Comparison of ENCODE assay signal across 8 mouse cellular contexts in the genomic region with DNA sequence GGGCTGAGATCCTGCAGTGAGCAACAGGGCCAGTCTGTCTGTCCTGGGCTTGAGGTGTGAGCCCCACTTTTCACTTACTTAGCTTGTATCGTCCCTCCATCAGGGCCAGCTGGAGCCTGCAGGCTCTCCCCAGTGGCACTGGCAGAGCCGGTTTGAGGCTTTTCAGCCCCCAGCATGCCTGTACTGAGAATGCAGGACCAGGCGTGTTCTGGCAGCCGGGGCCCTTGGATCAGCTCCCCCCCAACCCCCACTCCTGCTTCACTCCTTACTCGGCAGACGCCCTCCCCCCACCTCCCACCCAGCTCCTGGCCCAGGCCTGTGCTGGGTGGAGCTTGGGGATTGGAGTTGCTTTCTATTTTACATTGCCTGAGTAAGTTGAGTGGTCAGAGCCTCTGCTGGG. TPM values are rescaled to one million over a fixed set of nuclear protein-coding genes. Genes with fewer than 3 reads are reported as not detected.
DNase-seq lines count a peak whose midpoint lies in the region; ATAC-seq lines count a peak whose summit lies in the region.

No protein-coding gene starts in this region.

- no peak overlapping the region for H3K9ac ChIP-seq in hindbrain, embryonic 15.5 days

- peaks cover 73% of the 10 kb centered on the region for H3K4me1 ChIP-seq in heart, embryonic 10.5 days
- H3K4me1 ChIP-seq in hindbrain, embryonic 15.5 days (replicated peaks), result peaks cover 60% of the 10 kb centered on the region

- 16% methylated on average over 6 of the region's 6 CpGs for WGBS in heart, embryonic 10.5 days
- 19% methylated on average over 6 of the region's 6 CpGs for WGBS in hindbrain, embryonic 15.5 days

- peak overlapping the region; percentile 82 for H3K27ac ChIP-seq in heart, embryonic 10.5 days
- H3K27ac ChIP-seq in hindbrain, embryonic 15.5 days (replicated peaks), result peak overlapping the region; percentile 69

- peak; percentile 38; the same call in 1 of the 2 replicates for ATAC-seq in hindbrain, embryonic 15.5 days (ENCODE audit: low FRiP score, low read depth)
- ATAC-seq in granulocyte monocyte progenitor cell, adult 5-6 weeks (replicated peaks; ENCODE audit: poor library complexity, severe bottlenecking), result no peak

- no peak overlapping the region for H3K4me2 ChIP-seq in hindbrain, embryonic 15.5 days

- peaks cover 19% of the 10 kb centered on the region; the same call in 1 of the 2 replicates for H3K36me3 ChIP-seq in heart, embryonic 10.5 days
- no peaks in the 10 kb centered on the region for H3K36me3 ChIP-seq in hindbrain, embryonic 15.5 days

- DNase-seq in heart, embryonic 10.5 days (ENCODE audit: low spot score), result no peak
- no peak for DNase-seq in heart, postnatal 25 days (ENCODE audit: low spot score)
- peak; percentile 73 for DNase-seq in brain, adult 2 months (ENCODE audit: low read depth, low spot score)
- peak; percentile 58 to 74 for DNase-seq in left cerebral cortex, postnatal 14 days (ENCODE audit: low spot score in 2 of 2)
- DNase-seq in right cerebral cortex, postnatal 14 days, result peak; percentile 63
- DNase-seq in spleen, adult 18-20 months, result no peak

- H3K4me3 ChIP-seq in heart, embryonic 10.5 days, result 0 out of 2 replicates have a peak overlapping the region, but pooled peaks have one; percentile 22
- no peak overlapping the region for H3K4me3 ChIP-seq in hindbrain, embryonic 15.5 days

- intact Hi-C loops in heart, postnatal 25 days (cut with DNase I), result no loop called here
- intact Hi-C loops in left cerebral cortex, postnatal 14 days (cut with DNase I), result no loop called here

- no peaks in the 10 kb centered on the region for H3K27me3 ChIP-seq in heart, embryonic 10.5 days (ENCODE audit: insufficient read depth, poor library complexity, severe bottlenecking)
- H3K27me3 ChIP-seq in hindbrain, embryonic 15.5 days, result no peaks in the 10 kb centered on the region

- no peaks in the 10 kb centered on the region for H3K9me3 ChIP-seq in heart, embryonic 10.5 days
- no peaks in the 10 kb centered on the region for H3K9me3 ChIP-seq in hindbrain, embryonic 15.5 days

RNA-seq across cellular contexts. Expression of gene Src, which starts 16.3 kb away (rescaled TPM):
- 9.3 and 12.7 TPM in 2 replicates for polyA plus RNA-seq in heart, embryonic 10.5 days (2016; fragmentation: Nextera tagmentation; extraction: Ambion mirVana)
- 1 to 10 TPM; 2.9 to 5.1 TPM for total RNA-seq in heart, postnatal 25 days (2021)
- polyA plus RNA-seq in hindbrain, embryonic 15.5 days (2015; fragmentation: Nextera tagmentation; extraction: Ambion mirVana), result 34.4 and 38.4 TPM in 2 replicates
- 100 to 1,000 TPM; 100 to 104 TPM for total RNA-seq in left cerebral cortex, postnatal 14 days (2021)
- total RNA-seq in granulocyte monocyte progenitor cell, adult 5-6 weeks (2014; fragmentation: Nextera tagmentation), result 0.49 and 0.90 TPM in 2 replicates
- total RNA-seq in granulocyte monocyte progenitor cell, adult 5-6 weeks (2017), result 0.22 TPM in 1 of 2 replicates, not detected in the other

Comparison
In these comparisons a context has a peak if more than half of its experiments do, and no peak if none do; other contexts are left out.
1. DNase-seq: peak in brain, adult 2 months (single experiment), left cerebral cortex, postnatal 14 days (2 of 2) and right cerebral cortex, postnatal 14 days (single experiment); none in heart, embryonic 10.5 days (single experiment), heart, postnatal 25 days (single experiment) and spleen, adult 18-20 months (0 of 2).
2. RNA of gene Src, which starts 16.3 kb away (total RNA-seq): 100 to 104 TPM in left cerebral cortex, postnatal 14 days; 2.9 to 5.1 TPM in heart, postnatal 25 days and 0.22 to 0.90 TPM in granulocyte monocyte progenitor cell, adult 5-6 weeks; every median in the first group is over 10 times any median in the second.